Mouse (Mus musculus): ENCODE data around the gene Tbk1.

The Tbk1 gene

GRCm38 (mm10) chr10:121533137-121533872 is 53.3 kb downstream of the Tbk1 start:
- DNase-seq = peak; percentile 51

GRCm38 (mm10) chr10:121531541-121531940 is 55.0 kb downstream of the Tbk1 start:
- no peak for DNase-seq

- no peak for DNase-seq
Observed at GRCm38 (mm10) chr10:121530365-121531003, 56.1 kb downstream of the Tbk1 start.

GRCm38 (mm10) chr10:121529261-121529660 is 57.3 kb downstream of the Tbk1 start:
- DNase-seq = no peak

GRCm38 (mm10) chr10:121528470-121528869 is 58.1 kb downstream of the Tbk1 start:
- DNase-seq = no peak

- no peak for DNase-seq
Observed at GRCm38 (mm10) chr10:121527114-121527513, 59.5 kb downstream of the Tbk1 start.

- DNase-seq = no peak
Observed at GRCm38 (mm10) chr10:121520923-121521585, 65.5 kb downstream of the Tbk1 start.

GRCm38 (mm10) chr10:121519710-121520109 is 66.9 kb downstream of the Tbk1 start:
- DNase-seq = no peak

GRCm38 (mm10) chr10:121516008-121516600 is 70.5 kb downstream of the Tbk1 start:
- DNase-seq = peak; percentile 52

GRCm38 (mm10) chr10:121509751-121510643 is 76.6 kb downstream of the Tbk1 start:
- no peak for DNase-seq

- DNase-seq = no peak
Observed at GRCm38 (mm10) chr10:121507755-121508544, 78.6 kb downstream of the Tbk1 start.

- peak; percentile 88 for DNase-seq
Observed at GRCm38 (mm10) chr10:121506731-121507583, 79.6 kb downstream of the Tbk1 start.

- DNase-seq = no peak
Observed at GRCm38 (mm10) chr10:121505929-121506328, 80.7 kb downstream of the Tbk1 start.

GRCm38 (mm10) chr10:121504973-121505911 is 81.3 kb downstream of the Tbk1 start:
- DNase-seq = peak; percentile 84

GRCm38 (mm10) chr10:121501160-121501559 is 85.4 kb downstream of the Tbk1 start:
- DNase-seq = no peak

GRCm38 (mm10) chr10:121500034-121500433 is 86.6 kb downstream of the Tbk1 start:
- no peak for DNase-seq

GRCm38 (mm10) chr10:121499063-121499462 is 87.5 kb downstream of the Tbk1 start:
- DNase-seq = no peak

GRCm38 (mm10) chr10:121498481-121498904 is 88.1 kb downstream of the Tbk1 start:
- DNase-seq = peak; percentile 53

- no peak for DNase-seq
Observed at GRCm38 (mm10) chr10:121497968-121498367, 88.6 kb downstream of the Tbk1 start.
